7 mouse cellular contexts compared by ENCODE assay signal in the genomic region with DNA sequence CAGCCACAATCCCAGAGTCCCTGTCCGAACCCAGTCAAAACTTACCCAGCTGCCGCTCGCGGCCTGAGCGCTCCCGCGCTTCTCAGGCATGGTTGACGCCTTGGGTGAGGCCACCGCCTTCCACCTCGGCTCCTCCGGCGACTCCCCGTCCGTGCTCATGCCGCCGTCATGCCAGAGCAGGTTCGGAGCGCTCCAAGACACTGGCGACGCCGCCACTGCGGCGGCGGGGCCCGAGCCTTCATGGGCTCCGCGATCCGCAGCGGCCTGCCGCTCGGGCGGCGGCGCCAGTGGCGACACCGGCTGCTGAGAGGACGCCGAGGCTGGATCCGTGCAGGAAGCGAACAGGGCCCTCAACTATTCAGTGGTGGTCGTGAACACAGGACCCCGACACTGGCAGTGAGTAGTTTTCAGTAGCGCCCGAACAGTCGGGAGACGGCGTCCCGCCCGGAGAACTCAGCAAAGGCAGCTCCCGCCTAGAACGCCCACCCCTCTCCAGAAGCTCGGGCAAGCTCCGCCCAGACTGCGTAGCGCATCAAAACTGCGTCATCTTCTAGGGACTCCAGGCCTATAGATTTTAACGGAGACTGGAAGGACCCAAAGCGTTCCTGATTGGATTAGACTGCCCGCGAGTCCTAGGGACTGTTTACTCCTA. TPM values are rescaled to one million over a fixed set of nuclear protein-coding genes. Genes with fewer than 3 reads are reported as not detected.
A peak's percentile ranks its signal among the peaks of the same experiment; 100 is the strongest.
DNase-seq lines count a peak whose midpoint lies in the region; ATAC-seq lines count a peak whose summit lies in the region.

A gene (minus strand): TSS at position 517 of the 652 bp plus-strand sequence.

- H3K9me3 ChIP-seq in embryonic facial prominence, embryonic 11.5 days (replicated peaks; ENCODE audit: control insufficient read depth, low read length) = no peaks in the 10 kb centered on the region
- no peaks in the 10 kb centered on the region for H3K9me3 ChIP-seq in limb, embryonic 10.5 days (replicated peaks)
- no peaks in the 10 kb centered on the region; the same call in 1 of the 2 replicates for H3K9me3 ChIP-seq in midbrain, embryonic 13.5 days

- peak; percentile 100 for ATAC-seq in embryonic facial prominence, embryonic 11.5 days (replicated peaks; ENCODE audit: insufficient number of reproducible peaks, low FRiP score, low TSS enrichment, low read depth)
- peak; percentile 86 for ATAC-seq in granulocyte monocyte progenitor cell, adult 5-6 weeks (replicated peaks; ENCODE audit: poor library complexity, severe bottlenecking)
- ATAC-seq in midbrain, embryonic 13.5 days = peak; percentile 99

- peak within 1 kb of the TSS; percentile 93 for H3K9ac ChIP-seq in embryonic facial prominence, embryonic 11.5 days (replicated peaks; ENCODE audit: low read length)
- peak within 1 kb of the TSS; percentile 92 for H3K9ac ChIP-seq in midbrain, embryonic 13.5 days (replicated peaks)

- H3K27me3 ChIP-seq in embryonic facial prominence, embryonic 11.5 days (ENCODE audit: control insufficient read depth, insufficient read depth, low read length) = no peaks in the 10 kb centered on the region
- H3K27me3 ChIP-seq in limb, embryonic 10.5 days (ENCODE audit: low read depth, poor library complexity, severe bottlenecking) = no peaks in the 10 kb centered on the region
- no peaks in the 10 kb centered on the region for H3K27me3 ChIP-seq in midbrain, embryonic 13.5 days

- no peaks in the 10 kb centered on the region for H3K36me3 ChIP-seq in embryonic facial prominence, embryonic 11.5 days (replicated peaks; ENCODE audit: control insufficient read depth, insufficient read depth, low read depth, low read length)
- no peaks in the 10 kb centered on the region for H3K36me3 ChIP-seq in limb, embryonic 10.5 days
- no peaks in the 10 kb centered on the region for H3K36me3 ChIP-seq in midbrain, embryonic 13.5 days

- H3K4me3 ChIP-seq in embryonic facial prominence, embryonic 11.5 days (ENCODE audit: low read depth, low read length) = peak within 1 kb of the TSS; percentile 87
- peak within 1 kb of the TSS; percentile 90 for H3K4me3 ChIP-seq in limb, embryonic 10.5 days
- peak within 1 kb of the TSS; percentile 82 for H3K4me3 ChIP-seq in midbrain, embryonic 13.5 days (replicated peaks)

- H3K27ac ChIP-seq in embryonic facial prominence, embryonic 11.5 days (replicated peaks; ENCODE audit: low read depth, low read length) = peak within 1 kb of the TSS; percentile 85
- H3K27ac ChIP-seq in limb, embryonic 10.5 days = peak within 1 kb of the TSS; percentile 93
- peak within 1 kb of the TSS; percentile 83 for H3K27ac ChIP-seq in midbrain, embryonic 13.5 days

- under 1% methylated on average over 49 of the region's 60 CpGs for WGBS in embryonic facial prominence, embryonic 11.5 days
- under 1% methylated on average over 60 of the region's 60 CpGs for WGBS in limb, embryonic 10.5 days
- WGBS in midbrain, embryonic 13.5 days = under 1% methylated on average over 60 of the region's 60 CpGs

- H3K4me2 ChIP-seq in embryonic facial prominence, embryonic 11.5 days (ENCODE audit: low read depth, low read length) = peak within 1 kb of the TSS; percentile 62
- peak within 1 kb of the TSS; percentile 79 for H3K4me2 ChIP-seq in midbrain, embryonic 13.5 days (replicated peaks)

- H3K4me1 ChIP-seq in embryonic facial prominence, embryonic 11.5 days (ENCODE audit: control insufficient read depth, insufficient read depth, low read length) = no peaks in the 10 kb centered on the region
- peaks cover 10% of the 10 kb centered on the region for H3K4me1 ChIP-seq in limb, embryonic 10.5 days
- H3K4me1 ChIP-seq in midbrain, embryonic 13.5 days (replicated peaks) = peaks cover 20% of the 10 kb centered on the region

- DNase-seq in adrenal gland, postnatal 14 days = peak; percentile 94
- DNase-seq in embryonic facial prominence, embryonic 11.5 days (ENCODE audit: low spot score) = peak; percentile 95
- peak; percentile 89 for DNase-seq in kidney, adult 11 months
- DNase-seq in limb, embryonic 10.5 days (ENCODE audit: low spot score) = peak; percentile 86
- DNase-seq in spleen, adult 12 weeks (ENCODE audit: low spot score) = peak; percentile 81

RNA-seq across cellular contexts. Expression of the gene that starts here (rescaled TPM):
- total RNA-seq in adrenal gland, postnatal 14 days (2021) = 45.5 and 46.9 TPM in 2 replicates
- 52.8 and 56.1 TPM in 2 replicates for polyA plus RNA-seq in embryonic facial prominence, embryonic 11.5 days (2014; fragmentation: Nextera tagmentation; extraction: Ambion mirVana)
- total RNA-seq in granulocyte monocyte progenitor cell, adult 5-6 weeks (2014; fragmentation: Nextera tagmentation) = 46.0 and 55.2 TPM in 2 replicates
- total RNA-seq in granulocyte monocyte progenitor cell, adult 5-6 weeks (2017) = 79.6 and 108 TPM in 2 replicates
- polyA plus RNA-seq in limb, embryonic 10.5 days (2016; fragmentation: Nextera tagmentation; extraction: Ambion mirVana) = 39.5 and 50.6 TPM in 2 replicates
- 27.4 and 31.3 TPM in 2 replicates for polyA plus RNA-seq in midbrain, embryonic 13.5 days (2015; fragmentation: Nextera tagmentation; extraction: Ambion mirVana)

Comparison
In these comparisons a context has a peak if more than half of its experiments do, and no peak if none do; other contexts are left out.
1. Peak in every context shown above with its lines: DNase-seq, ATAC-seq, H3K4me3 ChIP-seq and H3K27ac ChIP-seq.